Mouse (Mus musculus): ENCODE results near the gene Shld2. TPM values are rescaled to one million over a fixed set of nuclear protein-coding genes. Genes with fewer than 3 reads are reported as not detected.
A peak's percentile ranks its signal among the peaks of the same experiment; 100 is the strongest.

Shld2 gene
- polyA plus RNA-seq, 1 experiment from 2014 or later: 7.1 TPM

GRCm38 (mm10) chr14:34234630-34235380 is 75.5 kb downstream of the Shld2 start:
- Histone ChIP-seq H3K36me3 (ENCODE audit: control insufficient read depth, insufficient read depth, low read length) (no peaks in the 10 kb centered on the region), H3K27ac (ENCODE audit: low read length) (no peak overlapping the region), H3K9me3 (ENCODE audit: control insufficient read depth, low read length) (0 out of 2 replicates have a peak, but pooled peaks cover 3% of the 10 kb centered on the region), H3K27me3 (replicated peaks; ENCODE audit: control insufficient read depth, insufficient read depth, low read length) (no peaks in the 10 kb centered on the region), H3K9ac (ENCODE audit: low read depth, low read length) (peak overlapping the region; percentile 41), H3K4me3 (ENCODE audit: low read length) (peak overlapping the region; percentile 40), H3K4me1 (ENCODE audit: control insufficient read depth, insufficient read depth, low read length) (no peaks in the 10 kb centered on the region), H3K4me2 (ENCODE audit: low read depth, low read length) (peak overlapping the region; percentile 71)
- 6% methylated on average over 16 of the region's 16 CpGs for WGBS
- ATAC-seq: peak; percentile 98

GRCm38 (mm10) chr14:34233846-34234245 is 76.4 kb downstream of the Shld2 start:
- H3K36me3 ChIP-seq (ENCODE audit: control insufficient read depth, insufficient read depth, low read length): no peaks in the 10 kb centered on the region
- H3K4me2 ChIP-seq (ENCODE audit: low read depth, low read length): no peak overlapping the region
- 71% methylated on average over 4 of the region's 4 CpGs for WGBS
- H3K4me1 ChIP-seq (ENCODE audit: control insufficient read depth, insufficient read depth, low read length): no peaks in the 10 kb centered on the region
- 0 out of 2 replicates have a peak, but pooled peaks cover 3% of the 10 kb centered on the region for H3K9me3 ChIP-seq (ENCODE audit: control insufficient read depth, low read length)
- H3K9ac ChIP-seq (ENCODE audit: low read depth, low read length): no peak overlapping the region
- no peak overlapping the region for H3K4me3 ChIP-seq (ENCODE audit: low read length)
- H3K27me3 ChIP-seq (replicated peaks; ENCODE audit: control insufficient read depth, insufficient read depth, low read length): no peaks in the 10 kb centered on the region
- no peak for ATAC-seq
- no peak overlapping the region for H3K27ac ChIP-seq (ENCODE audit: low read length)

- H3K27ac ChIP-seq (ENCODE audit: low read length): no peak overlapping the region
- ATAC-seq: no peak
- H3K4me3 ChIP-seq (ENCODE audit: low read length): no peak overlapping the region
- H3K4me1 ChIP-seq (ENCODE audit: control insufficient read depth, insufficient read depth, low read length): no peaks in the 10 kb centered on the region
- no peak overlapping the region for H3K4me2 ChIP-seq (ENCODE audit: low read depth, low read length)
- 84% methylated on average over 9 of the region's 9 CpGs for WGBS
- H3K9ac ChIP-seq (ENCODE audit: low read depth, low read length): no peak overlapping the region
- H3K27me3 ChIP-seq (replicated peaks; ENCODE audit: control insufficient read depth, insufficient read depth, low read length): no peaks in the 10 kb centered on the region
- H3K36me3 ChIP-seq (ENCODE audit: control insufficient read depth, insufficient read depth, low read length): no peaks in the 10 kb centered on the region
- 0 out of 2 replicates have a peak, but pooled peaks cover 3% of the 10 kb centered on the region for H3K9me3 ChIP-seq (ENCODE audit: control insufficient read depth, low read length)
Observed at GRCm38 (mm10) chr14:34232866-34233680, 77.2 kb downstream of the Shld2 start.

- H3K27me3 ChIP-seq (replicated peaks; ENCODE audit: control insufficient read depth, insufficient read depth, low read length): no peaks in the 10 kb centered on the region
- no peaks in the 10 kb centered on the region for H3K4me1 ChIP-seq (ENCODE audit: control insufficient read depth, insufficient read depth, low read length)
- ATAC-seq: no peak
- 67% methylated on average over 7 of the region's 7 CpGs for WGBS
- H3K9me3 ChIP-seq (ENCODE audit: control insufficient read depth, low read length): 0 out of 2 replicates have a peak, but pooled peaks cover 3% of the 10 kb centered on the region
- H3K27ac ChIP-seq (ENCODE audit: low read length): no peak overlapping the region
- no peaks in the 10 kb centered on the region for H3K36me3 ChIP-seq (ENCODE audit: control insufficient read depth, insufficient read depth, low read length)
- no peak overlapping the region for H3K4me2 ChIP-seq (ENCODE audit: low read depth, low read length)
- H3K9ac ChIP-seq (ENCODE audit: low read depth, low read length): no peak overlapping the region
- no peak overlapping the region for H3K4me3 ChIP-seq (ENCODE audit: low read length)
Observed at GRCm38 (mm10) chr14:34232340-34232739, 78.0 kb downstream of the Shld2 start.

- no peak for ATAC-seq
- WGBS: 81% methylated on average over 10 of the region's 10 CpGs
Observed at GRCm38 (mm10) chr14:34228830-34229506, 81.3 kb downstream of the Shld2 start.

GRCm38 (mm10) chr14:34227981-34228380 is 82.3 kb downstream of the Shld2 start:
- ATAC-seq: no peak
- no peak overlapping the region for H3K27ac ChIP-seq (ENCODE audit: low read length)
- no peaks in the 10 kb centered on the region for H3K27me3 ChIP-seq (replicated peaks; ENCODE audit: control insufficient read depth, insufficient read depth, low read length)
- H3K4me3 ChIP-seq (ENCODE audit: low read length): no peak overlapping the region
- H3K36me3 ChIP-seq (ENCODE audit: control insufficient read depth, insufficient read depth, low read length): no peaks in the 10 kb centered on the region
- no peak overlapping the region for H3K9ac ChIP-seq (ENCODE audit: low read depth, low read length)
- H3K4me2 ChIP-seq (ENCODE audit: low read depth, low read length): no peak overlapping the region
- H3K9me3 ChIP-seq (ENCODE audit: control insufficient read depth, low read length): 0 out of 2 replicates have a peak, but pooled peaks cover 3% of the 10 kb centered on the region
- 79% methylated on average over 12 of the region's 12 CpGs for WGBS
- H3K4me1 ChIP-seq (ENCODE audit: control insufficient read depth, insufficient read depth, low read length): no peaks in the 10 kb centered on the region

More at GRCm38 (mm10) chr14:34228830-34229506, 81.3 kb downstream of the Shld2 start:
- Histone ChIP-seq H3K27me3 (replicated peaks; ENCODE audit: control insufficient read depth, insufficient read depth, low read length) (no peaks in the 10 kb centered on the region), H3K4me3 (ENCODE audit: low read length) (no peak overlapping the region), H3K4me1 (ENCODE audit: control insufficient read depth, insufficient read depth, low read length) (no peaks in the 10 kb centered on the region), H3K27ac (ENCODE audit: low read length) (no peak overlapping the region), H3K9ac (ENCODE audit: low read depth, low read length) (no peak overlapping the region), H3K9me3 (ENCODE audit: control insufficient read depth, low read length) (0 out of 2 replicates have a peak, but pooled peaks cover 3% of the 10 kb centered on the region), H3K36me3 (ENCODE audit: control insufficient read depth, insufficient read depth, low read length) (no peaks in the 10 kb centered on the region), H3K4me2 (ENCODE audit: low read depth, low read length) (no peak overlapping the region)

GRCm38 (mm10) chr14:34226566-34226965 is 83.7 kb downstream of the Shld2 start:
- ATAC-seq: no peak
- Histone ChIP-seq H3K27ac (ENCODE audit: low read length) (no peak overlapping the region), H3K9ac (ENCODE audit: low read depth, low read length) (no peak overlapping the region), H3K27me3 (replicated peaks; ENCODE audit: control insufficient read depth, insufficient read depth, low read length) (no peaks in the 10 kb centered on the region), H3K9me3 (ENCODE audit: control insufficient read depth, low read length) (0 out of 2 replicates have a peak, but pooled peaks cover 3% of the 10 kb centered on the region), H3K4me1 (ENCODE audit: control insufficient read depth, insufficient read depth, low read length) (no peaks in the 10 kb centered on the region), H3K36me3 (ENCODE audit: control insufficient read depth, insufficient read depth, low read length) (no peaks in the 10 kb centered on the region), H3K4me2 (ENCODE audit: low read depth, low read length) (no peak overlapping the region), H3K4me3 (ENCODE audit: low read length) (no peak overlapping the region)
- WGBS: 63% methylated on average over 4 of the region's 4 CpGs

- no peaks in the 10 kb centered on the region for H3K9me3 ChIP-seq (ENCODE audit: control insufficient read depth, low read length)
- no peak overlapping the region for H3K4me2 ChIP-seq (ENCODE audit: low read depth, low read length)
- ATAC-seq: no peak
- no peaks in the 10 kb centered on the region for H3K27me3 ChIP-seq (replicated peaks; ENCODE audit: control insufficient read depth, insufficient read depth, low read length)
- no peaks in the 10 kb centered on the region for H3K4me1 ChIP-seq (ENCODE audit: control insufficient read depth, insufficient read depth, low read length)
- no peak overlapping the region for H3K4me3 ChIP-seq (ENCODE audit: low read length)
- H3K27ac ChIP-seq (ENCODE audit: low read length): no peak overlapping the region
- H3K36me3 ChIP-seq (ENCODE audit: control insufficient read depth, insufficient read depth, low read length): no peaks in the 10 kb centered on the region
- WGBS: 84% methylated on average over 9 of the region's 9 CpGs
- no peak overlapping the region for H3K9ac ChIP-seq (ENCODE audit: low read depth, low read length)
Observed at GRCm38 (mm10) chr14:34225986-34226385, 84.3 kb downstream of the Shld2 start.

- WGBS: 65% methylated on average over 5 of the region's 5 CpGs
- no peak overlapping the region for H3K27ac ChIP-seq (ENCODE audit: low read length)
- H3K4me1 ChIP-seq (ENCODE audit: control insufficient read depth, insufficient read depth, low read length): peaks cover 3% of the 10 kb centered on the region; the same call in 1 of the 2 replicates
- H3K9ac ChIP-seq (ENCODE audit: low read depth, low read length): no peak overlapping the region
- no peak overlapping the region for H3K4me2 ChIP-seq (ENCODE audit: low read depth, low read length)
- no peak overlapping the region for H3K4me3 ChIP-seq (ENCODE audit: low read length)
- H3K36me3 ChIP-seq (ENCODE audit: control insufficient read depth, insufficient read depth, low read length): no peaks in the 10 kb centered on the region
- peaks cover 23% of the 10 kb centered on the region; the same call in 1 of the 2 replicates for H3K27me3 ChIP-seq (replicated peaks; ENCODE audit: control insufficient read depth, insufficient read depth, low read length)
- peak; percentile 65 for ATAC-seq
- H3K9me3 ChIP-seq (ENCODE audit: control insufficient read depth, low read length): no peaks in the 10 kb centered on the region
Observed at GRCm38 (mm10) chr14:34223362-34223898, 86.9 kb downstream of the Shld2 start.

All from intestine, embryonic 16.5 days (tissue).